Mouse (Mus musculus) testis, adult 2 months (tissue): ENCODE measurements at regions not wholly inside any gene's neighbourhood (a gene's known extent, or its start where the extent isn't known, plus 50 kb on each side); places are given as distances from the start of the nearest gene placed in this dataset.

Source experiments
- H3K27ac ChIP-seq: fragments of 200-500 bp; 2 replicates; pipeline ENCODE4 v1.5.1; 2012; ENCODE audit warnings: low read depth, low read length; ENCODE audit not compliant: control insufficient read depth, insufficient read depth
- H3K27me3 ChIP-seq: fragments of 200-500 bp; 2 replicates; pipeline ENCODE4 v1.6.1; 2012; ENCODE audit warnings: mild to moderate bottlenecking, low read length, moderate library complexity; ENCODE audit not compliant: control insufficient read depth, insufficient read depth
- H3K36me3 ChIP-seq: fragments of 200-500 bp; 2 replicates; pipeline ENCODE4 v1.6.1; 2012; ENCODE audit warnings: mild to moderate bottlenecking, low read length; ENCODE audit not compliant: control insufficient read depth, insufficient read depth
- H3K4me1 ChIP-seq: fragments of 200-500 bp; 2 replicates; pipeline ENCODE4 v1.6.1; 2012; ENCODE audit warnings: low read length; ENCODE audit not compliant: control insufficient read depth, insufficient read depth
- H3K4me3 ChIP-seq: fragments of 200-500 bp; 2 replicates; pipeline ENCODE4 v1.5.1; 2012; ENCODE audit warnings: low read depth, mild to moderate bottlenecking, low read length, moderate library complexity, mixed read lengths; ENCODE audit not compliant: control insufficient read depth
- CTCF ChIP-seq: fragments of 200-500 bp; IDR thresholded peaks from 2 replicates; pipeline ENCODE4 v1.5.1; 2012; ENCODE audit warnings: low read depth, mild to moderate bottlenecking, inconsistent platforms, low read length, moderate library complexity; ENCODE audit not compliant: control insufficient read depth, insufficient read depth, insufficient replicate concordance
- POLR2A ChIP-seq: fragments of 200-500 bp; IDR thresholded peaks from 2 replicates; pipeline ENCODE4 v1.6.1; 2012; ENCODE audit warnings: low read depth, mild to moderate bottlenecking, inconsistent platforms, low read length, moderate library complexity; ENCODE audit not compliant: control insufficient read depth

GRCm38 (mm10) chr10:98349466-98349865 lies 564.7 kb upstream of the Atp2b1 start:
- Histone ChIP-seq H3K36me3 (no peaks in the 10 kb centered on the region), H3K4me1 (no peaks in the 10 kb centered on the region), H3K27ac (peak overlapping the region; percentile 33; the same call in 1 of the 2 replicates), H3K4me3 (no peak overlapping the region), H3K27me3 (no peaks in the 10 kb centered on the region)
- TF ChIP-seq CTCF (no peak), POLR2A (no peak)

DNA sequence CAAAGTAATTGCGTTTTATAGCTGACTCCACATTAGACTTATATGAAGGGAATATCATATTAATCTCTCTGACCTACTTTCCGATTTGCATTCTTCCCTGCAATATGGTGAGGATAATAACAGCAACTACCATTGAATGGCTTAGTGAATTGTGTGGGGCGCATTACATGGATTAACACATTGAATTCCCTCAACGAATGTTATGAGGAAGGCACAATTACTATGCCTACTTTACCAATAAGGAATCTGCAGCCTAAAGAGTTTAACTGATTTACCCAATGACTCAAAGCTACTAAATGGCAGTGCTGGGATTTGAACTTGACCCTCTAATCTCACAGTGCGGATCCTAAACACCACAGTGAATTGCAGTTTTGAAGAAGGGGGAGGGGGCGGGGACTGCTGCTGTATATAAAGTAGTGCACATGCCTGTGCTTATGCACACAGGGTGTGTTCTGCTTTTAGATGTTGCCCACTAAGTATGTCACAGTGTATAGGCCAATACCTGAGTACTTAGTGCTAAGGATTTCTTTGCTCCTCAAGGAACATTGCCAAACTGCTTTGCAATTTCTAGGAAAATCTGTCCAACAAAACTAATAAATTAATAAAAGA lies 563.8 kb upstream of the Atp2b1 start:
- Histone ChIP-seq H3K27ac (no peak overlapping the region), H3K4me3 (no peak overlapping the region), H3K36me3 (no peaks in the 10 kb centered on the region), H3K4me1 (no peaks in the 10 kb centered on the region), H3K27me3 (no peaks in the 10 kb centered on the region)
- TF ChIP-seq CTCF (no peak), POLR2A (no peak)

GRCm38 (mm10) chr10:98352061-98352460 lies 562.1 kb upstream of the Atp2b1 start:
- Histone ChIP-seq H3K36me3 (no peaks in the 10 kb centered on the region), H3K4me3 (no peak overlapping the region), H3K27ac (no peak overlapping the region), H3K27me3 (no peaks in the 10 kb centered on the region), H3K4me1 (no peaks in the 10 kb centered on the region)
- TF ChIP-seq POLR2A: no peak
- TF ChIP-seq CTCF: no peak

- Histone ChIP-seq H3K36me3 (no peaks in the 10 kb centered on the region), H3K27ac (no peak overlapping the region), H3K4me1 (no peaks in the 10 kb centered on the region), H3K27me3 (no peaks in the 10 kb centered on the region), H3K4me3 (no peak overlapping the region)
- TF ChIP-seq POLR2A: no peak
- TF ChIP-seq CTCF: no peak
Observed at GRCm38 (mm10) chr10:98354486-98354885, 559.7 kb upstream of the Atp2b1 start.

- H3K36me3 ChIP-seq: no peaks in the 10 kb centered on the region
- no peak overlapping the region for H3K27ac ChIP-seq
- no peaks in the 10 kb centered on the region for H3K4me1 ChIP-seq
- no peak overlapping the region for H3K4me3 ChIP-seq
- TF ChIP-seq CTCF (no peak), POLR2A (no peak)
- H3K27me3 ChIP-seq: no peaks in the 10 kb centered on the region
Observed at GRCm38 (mm10) chr10:98364604-98365003, 549.6 kb upstream of the Atp2b1 start.

DNA sequence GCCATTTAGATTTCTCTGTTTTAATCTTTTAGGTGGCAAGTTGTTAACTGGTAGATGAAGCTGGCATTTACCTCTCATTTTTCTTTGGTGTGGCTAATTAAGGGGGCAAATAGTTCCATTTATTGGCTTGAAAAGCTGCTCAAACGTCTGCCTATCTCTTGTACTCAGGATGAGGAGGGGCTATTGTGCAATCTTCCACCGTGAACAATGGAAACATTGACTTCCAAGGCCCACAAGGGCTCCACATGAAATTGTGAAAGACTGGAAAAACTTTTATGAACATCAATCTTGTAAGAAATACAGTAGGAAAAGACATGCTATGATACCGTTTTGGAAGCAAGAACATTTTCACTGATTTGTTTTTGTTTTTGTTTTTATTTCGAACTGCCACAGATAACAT lies 541.6 kb upstream of the Atp2b1 start:
- H3K36me3 ChIP-seq: no peaks in the 10 kb centered on the region
- H3K4me1 ChIP-seq: no peaks in the 10 kb centered on the region; the same call in 1 of the 2 replicates
- H3K4me3 ChIP-seq: no peak overlapping the region
- H3K27ac ChIP-seq: no peak overlapping the region
- H3K27me3 ChIP-seq: no peaks in the 10 kb centered on the region
- TF ChIP-seq POLR2A (no peak), CTCF (no peak)

GRCm38 (mm10) chr10:98373314-98373713 lies 540.9 kb upstream of the Atp2b1 start:
- no peaks in the 10 kb centered on the region; the same call in 1 of the 2 replicates for H3K4me1 ChIP-seq
- H3K4me3 ChIP-seq: no peak overlapping the region
- H3K27me3 ChIP-seq: no peaks in the 10 kb centered on the region
- no peaks in the 10 kb centered on the region for H3K36me3 ChIP-seq
- no peak for TF ChIP-seq CTCF
- TF ChIP-seq POLR2A: no peak
- H3K27ac ChIP-seq: no peak overlapping the region

DNA sequence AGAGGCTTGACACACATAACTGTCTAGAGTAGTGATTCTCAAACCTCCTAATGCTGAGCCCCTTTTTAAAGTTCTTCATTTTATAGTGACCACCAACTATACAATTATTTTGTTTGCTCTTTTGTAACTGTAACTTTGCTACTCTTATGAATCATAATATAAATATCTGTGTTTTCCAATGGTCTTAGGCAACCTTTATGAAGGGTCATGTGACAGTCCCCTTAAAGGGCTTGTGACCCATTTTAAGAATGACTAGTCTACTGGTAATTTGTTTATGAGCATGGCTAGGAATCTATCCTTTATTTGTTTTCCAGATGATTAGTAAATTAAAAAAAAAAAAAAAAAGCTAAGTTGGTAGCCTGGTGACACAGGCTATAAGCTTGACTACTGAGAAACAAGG lies 539.5 kb upstream of the Atp2b1 start:
- Histone ChIP-seq H3K27me3 (no peaks in the 10 kb centered on the region), H3K4me1 (no peaks in the 10 kb centered on the region; the same call in 1 of the 2 replicates), H3K27ac (no peak overlapping the region), H3K36me3 (no peaks in the 10 kb centered on the region), H3K4me3 (no peak overlapping the region)
- TF ChIP-seq POLR2A: no peak
- no peak for TF ChIP-seq CTCF
